ENCODE assay signal across 8 mouse cellular contexts in the genomic region with DNA sequence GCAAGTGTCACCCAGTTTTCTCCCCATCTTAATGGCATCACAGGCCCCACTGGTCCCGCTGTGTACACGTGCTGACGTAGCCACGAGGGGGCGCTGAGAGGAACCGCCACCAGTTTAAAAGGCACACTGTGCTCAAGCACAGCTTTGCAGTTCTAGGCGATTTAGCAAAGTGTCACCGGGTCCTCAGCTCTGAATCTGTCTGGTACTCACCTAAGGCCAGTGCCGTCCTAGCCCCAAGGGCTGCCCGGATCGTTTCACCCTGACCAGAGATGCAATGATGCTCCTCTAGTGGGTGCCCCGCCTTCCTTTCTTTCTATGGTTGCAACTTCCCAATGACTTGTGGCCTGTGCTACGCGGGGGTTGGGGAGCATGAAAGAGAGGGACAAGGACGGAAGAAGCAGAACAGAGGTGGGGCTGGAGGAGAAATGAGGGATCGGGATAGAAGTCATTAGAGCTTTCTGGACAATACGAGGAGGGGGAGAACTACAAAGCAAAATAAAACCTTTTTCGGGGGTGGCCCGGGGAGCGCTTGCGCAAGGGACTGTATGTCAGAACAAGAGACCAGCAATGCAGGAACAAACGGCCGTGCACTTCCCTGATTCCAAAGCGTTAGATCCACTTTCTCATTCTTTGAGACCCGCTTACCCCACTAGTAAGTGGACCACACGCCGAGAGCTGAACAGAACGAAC. TPM values are rescaled to one million over a fixed set of nuclear protein-coding genes. Genes with fewer than 3 reads are reported as not detected.
DNase-seq lines count a peak whose midpoint lies in the region; ATAC-seq lines count a peak whose summit lies in the region.

No protein-coding gene starts in this region.

- H3K4me2 ChIP-seq in hindbrain, embryonic 14.5 days (replicated peaks), result peak overlapping the region; percentile 74

- peak overlapping the region; percentile 32 for H3K4me3 ChIP-seq in hindbrain, embryonic 14.5 days (replicated peaks; ENCODE audit: low read length)

- H3K27ac ChIP-seq in hindbrain, embryonic 14.5 days, result no peak overlapping the region

- 2% methylated on average over 28 of the region's 28 CpGs for WGBS in hindbrain, embryonic 14.5 days

- no peaks in the 10 kb centered on the region for H3K36me3 ChIP-seq in hindbrain, embryonic 14.5 days (replicated peaks; ENCODE audit: control insufficient read depth, insufficient read depth)

- no peaks in the 10 kb centered on the region for H3K9me3 ChIP-seq in hindbrain, embryonic 14.5 days (ENCODE audit: control insufficient read depth, low read length)

- H3K4me1 ChIP-seq in hindbrain, embryonic 14.5 days (replicated peaks; ENCODE audit: control insufficient read depth, insufficient read depth, low read length), result peaks cover 18% of the 10 kb centered on the region

- peaks cover 17% of the 10 kb centered on the region for H3K27me3 ChIP-seq in hindbrain, embryonic 14.5 days (ENCODE audit: control insufficient read depth, insufficient read depth, low read length)

- ATAC-seq in hindbrain, embryonic 14.5 days (ENCODE audit: low FRiP score), result peak; percentile 78

- peak; percentile 82 for DNase-seq in T-cell, adult 2 months (ENCODE audit: low spot score)
- peak; percentile 80 to 81 for DNase-seq in cerebellum, postnatal 36 days
- DNase-seq in frontal cortex, postnatal 36 days (ENCODE audit: low spot score in 2 of 2), result peak; percentile 77 to 84
- peak; percentile 63 for DNase-seq in hindbrain, embryonic 14.5 days (ENCODE audit: low spot score)
- DNase-seq in layer of hippocampus, postnatal 36 days, result peak; percentile 75 to 78
- DNase-seq in lung, postnatal 36 days, result peak; percentile 86
- peak; percentile 32 for DNase-seq in retina, adult 2 months (ENCODE audit: low read depth, low spot score)
- peak; percentile 95 for DNase-seq in thymus, postnatal 4 days

- H3K9ac ChIP-seq in hindbrain, embryonic 14.5 days, result peak overlapping the region; percentile 53

RNA-seq across cellular contexts. Expression of a gene that starts 6.3 kb away (rescaled TPM):
- polyA plus RNA-seq in hindbrain, embryonic 14.5 days (2014; fragmentation: Nextera tagmentation; extraction: Ambion mirVana), result not detected in 2 replicates
- total RNA-seq in layer of hippocampus, postnatal 36 days (2021), result not detected

RNA-seq across cellular contexts. Expression of a gene that starts 22.8 kb away (rescaled TPM):
- polyA plus RNA-seq in hindbrain, embryonic 14.5 days (2014; fragmentation: Nextera tagmentation; extraction: Ambion mirVana), result 12.3 and 13.8 TPM in 2 replicates
- 10 to 100 TPM; 40.7 to 41.2 TPM for total RNA-seq in layer of hippocampus, postnatal 36 days (2021)

RNA-seq across cellular contexts. Expression of a gene that starts 52.2 kb away (rescaled TPM):
- 0.61 and 1.0 TPM in 2 replicates for polyA plus RNA-seq in hindbrain, embryonic 14.5 days (2014; fragmentation: Nextera tagmentation; extraction: Ambion mirVana)
- 1 to 10 TPM; 3.6 to 3.8 TPM for total RNA-seq in layer of hippocampus, postnatal 36 days (2021)

Comparison
In these comparisons a context has a peak if more than half of its experiments do, and no peak if none do; other contexts are left out.
1. DNase-seq: peak in every context shown above with its lines; median percentile 95 in thymus, postnatal 4 days; 86 in lung, postnatal 36 days; 82 in T-cell, adult 2 months; 80 in cerebellum, postnatal 36 days; 80 in frontal cortex, postnatal 36 days; 76 in layer of hippocampus, postnatal 36 days; 63 in hindbrain, embryonic 14.5 days; 32 in retina, adult 2 months.